Comparison of ENCODE assay signal across 20 mouse cellular contexts in the genomic region with DNA sequence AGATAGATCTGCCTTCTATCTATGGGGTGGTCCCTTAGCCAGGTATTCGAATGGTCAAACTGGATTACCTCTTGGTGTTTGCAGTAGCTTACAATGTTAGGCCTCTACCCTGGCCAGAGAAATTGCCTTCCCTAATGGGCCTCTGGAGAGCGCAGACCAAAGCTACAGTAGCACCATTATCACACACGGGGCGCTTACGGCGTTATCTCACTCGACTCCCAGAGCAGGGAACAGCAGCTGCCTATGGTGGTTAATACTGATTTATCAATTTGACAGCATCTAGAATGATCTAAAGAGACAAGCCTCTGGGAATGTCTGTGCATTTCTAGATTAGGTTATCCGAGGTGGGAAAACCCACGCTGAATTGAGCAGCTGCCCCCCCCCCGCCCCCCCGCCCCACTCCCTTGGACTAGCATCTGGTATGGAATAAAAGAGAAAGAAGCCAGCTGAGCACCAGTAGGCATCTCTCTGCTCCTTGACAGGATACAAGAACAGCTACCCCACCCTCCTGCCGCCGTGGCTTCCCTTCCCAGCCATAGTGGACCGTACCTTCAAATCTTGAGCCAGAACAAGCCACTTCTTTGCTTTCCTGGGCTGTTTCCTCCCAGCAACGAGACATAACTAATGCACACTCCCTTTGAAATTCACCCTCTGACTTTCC.
A peak's percentile ranks its signal among the peaks of the same experiment; 100 is the strongest.
DNase-seq lines count a peak whose midpoint lies in the region; ATAC-seq and TF ChIP-seq lines count a peak whose summit lies in the region.
"Had no signal": no experiment of that assay in that cellular context is flagged by ENCODE, and none has a peak within 500 bp of the region (broad histone marks: within the 10 kb centered on the region; RNA-seq: fewer than 3 reads in every experiment).

No protein-coding gene starts in this region.

- no peak overlapping the region for H3K27ac ChIP-seq in forebrain, embryonic 11.5 days (ENCODE audit: low read depth, low read length)
- no peak overlapping the region for H3K27ac ChIP-seq in forebrain, postnatal 0 days (ENCODE audit: low read depth, low read length)
- no peak overlapping the region for H3K27ac ChIP-seq in midbrain, embryonic 11.5 days (ENCODE audit: low read depth, low read length)
- H3K27ac ChIP-seq in midbrain, embryonic 10.5 days (replicated peaks), result no peak overlapping the region
- H3K27ac ChIP-seq: embryonic facial prominence, embryonic 13.5 days; heart, embryonic 13.5 days; limb, embryonic 15.5 days had no signal

- no peak overlapping the region for H3K4me2 ChIP-seq in forebrain, embryonic 11.5 days (ENCODE audit: low read depth, low read length, severe bottlenecking)
- no peak overlapping the region for H3K4me2 ChIP-seq in forebrain, postnatal 0 days (ENCODE audit: low read depth)
- H3K4me2 ChIP-seq in midbrain, embryonic 11.5 days, result no peak overlapping the region
- H3K4me2 ChIP-seq: embryonic facial prominence, embryonic 13.5 days; heart, embryonic 13.5 days; limb, embryonic 15.5 days had no signal

- no peak overlapping the region for H3K9ac ChIP-seq in forebrain, embryonic 11.5 days (ENCODE audit: low read length)
- H3K9ac ChIP-seq in forebrain, postnatal 0 days, result no peak overlapping the region
- H3K9ac ChIP-seq in midbrain, embryonic 11.5 days (ENCODE audit: low read length), result no peak overlapping the region
- H3K9ac ChIP-seq: embryonic facial prominence, embryonic 13.5 days; heart, embryonic 13.5 days; limb, embryonic 15.5 days had no signal

- DNase-seq in forebrain, embryonic 11.5 days (ENCODE audit: low spot score), result no peak
- DNase-seq in forebrain, postnatal 0 days, result no peak
- no peak for DNase-seq in midbrain, embryonic 11.5 days (ENCODE audit: low spot score, missing footprints)
- DNase-seq in midbrain, embryonic 10.5 days (ENCODE audit: low spot score), result no peak
- peak; percentile 16 for DNase-seq in mesoderm, embryonic 11.5 days (ENCODE audit: low read depth, low spot score)
- peak; percentile 66 for DNase-seq in retina, postnatal 1 day
- DNase-seq in left cerebral cortex, adult 9 months (ENCODE audit: low spot score in 2 of 2), result no peak
- no peak for DNase-seq in kidney, postnatal 36 days
- DNase-seq: adrenal gland, adult 8-10 months; cerebellum, adult 11-12 months; cerebellum, postnatal 36 days; heart, postnatal 4 days; kidney, adult 11 months; kidney, postnatal 10 days; lung, adult 18-20 months; lung, postnatal 4 days; thymus, postnatal 36 days had no signal

- WGBS in forebrain, embryonic 11.5 days, result 44% methylated on average over 15 of the region's 15 CpGs
- 44% methylated on average over 14 of the region's 15 CpGs for WGBS in forebrain, postnatal 0 days
- WGBS in midbrain, embryonic 11.5 days, result 54% methylated on average over 15 of the region's 15 CpGs
- 52% methylated on average over 15 of the region's 15 CpGs for WGBS in midbrain, embryonic 10.5 days

- no peak for TF ChIP-seq CTCF in forebrain, postnatal 0 days (IDR thresholded peaks at IDR 0.05; ENCODE audit: low read depth)

- no peak overlapping the region for H3K4me3 ChIP-seq in forebrain, embryonic 11.5 days (ENCODE audit: low read depth, low read length)
- no peak overlapping the region for H3K4me3 ChIP-seq in forebrain, postnatal 0 days (ENCODE audit: low read depth, low read length)
- H3K4me3 ChIP-seq in midbrain, embryonic 11.5 days (ENCODE audit: low read depth, low read length), result no peak overlapping the region
- H3K4me3 ChIP-seq in midbrain, embryonic 10.5 days, result no peak overlapping the region
- H3K4me3 ChIP-seq: embryonic facial prominence, embryonic 13.5 days; heart, embryonic 13.5 days; limb, embryonic 15.5 days had no signal

- no peaks in the 10 kb centered on the region for H3K27me3 ChIP-seq in forebrain, embryonic 11.5 days (ENCODE audit: control insufficient read depth, insufficient read depth, low read length)
- H3K27me3 ChIP-seq in forebrain, postnatal 0 days (ENCODE audit: insufficient read depth, low read length), result no peaks in the 10 kb centered on the region
- no peaks in the 10 kb centered on the region for H3K27me3 ChIP-seq in midbrain, embryonic 11.5 days (ENCODE audit: control insufficient read depth, insufficient read depth, low read length)
- H3K27me3 ChIP-seq in midbrain, embryonic 10.5 days (ENCODE audit: low read depth, poor library complexity, severe bottlenecking), result peaks cover 16% of the 10 kb centered on the region
- H3K27me3 ChIP-seq: limb, embryonic 15.5 days had no signal

- H3K9me3 ChIP-seq in forebrain, embryonic 11.5 days (ENCODE audit: control insufficient read depth, low read length), result no peaks in the 10 kb centered on the region
- H3K9me3 ChIP-seq in forebrain, postnatal 0 days (ENCODE audit: low read length), result no peaks in the 10 kb centered on the region
- H3K9me3 ChIP-seq in midbrain, embryonic 11.5 days (ENCODE audit: control insufficient read depth, low read length), result no peaks in the 10 kb centered on the region
- H3K9me3 ChIP-seq in midbrain, embryonic 10.5 days (replicated peaks), result no peaks in the 10 kb centered on the region
- H3K9me3 ChIP-seq: embryonic facial prominence, embryonic 13.5 days; heart, embryonic 13.5 days; limb, embryonic 15.5 days had no signal

- peak; percentile 60; the same call in 1 of the 2 replicates for ATAC-seq in forebrain, embryonic 11.5 days (replicated peaks; ENCODE audit: low FRiP score)
- ATAC-seq in forebrain, postnatal 0 days, result no peak
- ATAC-seq in midbrain, embryonic 11.5 days (ENCODE audit: low FRiP score), result peak; percentile 42; the same call in 1 of the 2 replicates

- peaks cover 6% of the 10 kb centered on the region for H3K4me1 ChIP-seq in forebrain, embryonic 11.5 days (replicated peaks; ENCODE audit: control insufficient read depth, insufficient read depth, low read length)
- peaks cover 9% of the 10 kb centered on the region; the same call in 1 of the 2 replicates for H3K4me1 ChIP-seq in forebrain, postnatal 0 days (ENCODE audit: insufficient read depth)
- H3K4me1 ChIP-seq in midbrain, embryonic 11.5 days (ENCODE audit: control insufficient read depth, insufficient read depth, low read length), result no peaks in the 10 kb centered on the region
- peaks cover 30% of the 10 kb centered on the region for H3K4me1 ChIP-seq in midbrain, embryonic 10.5 days
- H3K4me1 ChIP-seq: embryonic facial prominence, embryonic 13.5 days; heart, embryonic 13.5 days; limb, embryonic 15.5 days had no signal

- H3K36me3 ChIP-seq in forebrain, embryonic 11.5 days (ENCODE audit: control insufficient read depth, insufficient read depth, low read length), result no peaks in the 10 kb centered on the region
- H3K36me3 ChIP-seq in forebrain, postnatal 0 days (ENCODE audit: insufficient read depth), result no peaks in the 10 kb centered on the region
- no peaks in the 10 kb centered on the region for H3K36me3 ChIP-seq in midbrain, embryonic 11.5 days (ENCODE audit: control insufficient read depth, insufficient read depth, low read length)
- no peaks in the 10 kb centered on the region for H3K36me3 ChIP-seq in midbrain, embryonic 10.5 days
- H3K36me3 ChIP-seq: embryonic facial prominence, embryonic 13.5 days; heart, embryonic 13.5 days; limb, embryonic 15.5 days had no signal

Comparison
In these comparisons a context has a peak if more than half of its experiments do, and no peak if none do; other contexts are left out.
1. DNase-seq: peak in mesoderm, embryonic 11.5 days (single experiment) and retina, postnatal 1 day (single experiment); none in forebrain, embryonic 11.5 days (single experiment), forebrain, postnatal 0 days (single experiment), midbrain, embryonic 11.5 days (single experiment), midbrain, embryonic 10.5 days (single experiment), left cerebral cortex, adult 9 months (0 of 2) and kidney, postnatal 36 days (0 of 2).